Mouse (Mus musculus): ENCODE measurements at regions not wholly inside any gene's neighbourhood (a gene's known extent, or its start where the extent isn't known, plus 50 kb on each side); places are given as distances from the start of the nearest gene placed in this dataset.

GRCm38 (mm10) chr13:60098394-60098793 lies 78.8 kb downstream of the Gas1 start:
- TF ChIP-seq POLR2A (IDR thresholded peaks at IDR 0.05; ENCODE audit: borderline replicate concordance, extremely low read depth, low read depth, low read length): no peak
- no peak for TF ChIP-seq CTCF (IDR thresholded peaks at IDR 0.05; ENCODE audit: insufficient read depth, low read length)
